Mouse (Mus musculus) stomach, postnatal 0 days (tissue): ENCODE results near the gene Ifna12.

Source experiments
- CTCF ChIP-seq: IDR thresholded peaks from 2 replicates; pipeline ENCODE4 v1.5.1; 2016; ENCODE audit warnings: antibody characterized with exemption, low read depth, mild to moderate bottlenecking, moderate library complexity
- EP300 ChIP-seq: optimal IDR thresholded peaks from 2 replicates; pipeline ENCODE3; 2016; ENCODE audit warnings: antibody characterized with exemption

- TF ChIP-seq CTCF = no peak
- TF ChIP-seq EP300 = no peak
These were observed 41.2 kb upstream of the Ifna12 start, which contains the start of gene Ifna13 for GRCm38 (mm10) chr4:88644359-88644758.
